Mouse (Mus musculus) cortical plate, adult 2 months (tissue): ENCODE data around the gene Arl5c.

Source experiments
- CTCF ChIP-seq: fragments of 200-500 bp; IDR thresholded peaks from 2 replicates; pipeline ENCODE4 v1.5.1; 2011; ENCODE audit warnings: mild to moderate bottlenecking, control low read depth, low read length; ENCODE audit not compliant: insufficient read depth; ENCODE audit errors: extremely low read depth
- POLR2A ChIP-seq: fragments of 200-500 bp; IDR thresholded peaks from 2 replicates; pipeline ENCODE4 v1.6.1; 2011; ENCODE audit warnings: mild to moderate bottlenecking, low read length, control low read depth; ENCODE audit not compliant: insufficient read depth; ENCODE audit errors: extremely low read depth

- TF ChIP-seq CTCF (no peak), POLR2A (no peak)
Measured at GRCm38 (mm10) chr11:98024516-98024915, 28.5 kb upstream of the Arl5c start.
